Mouse (Mus musculus) c-Kit-positive CD71-positive TER-119-positive erythroid progenitor cells, embryonic 14.5 days (primary cell): Measurements from ENCODE around the gene Slc22a1.

Experiments used
- DNase-seq: peaks from one replicate; pipeline ENCODE4 v3.0.0-alpha.2; 2013; ENCODE audit warnings: low spot score

The Slc22a1 gene

GRCm38 (mm10) chr17:12631771-12632600 is 43.6 kb downstream of the Slc22a1 start:
- no peak for DNase-seq

- no peak for DNase-seq
Measured at GRCm38 (mm10) chr17:12630976-12631730, 44.5 kb downstream of the Slc22a1 start.

- no peak for DNase-seq
Measured at GRCm38 (mm10) chr17:12627983-12628382, 47.6 kb downstream of the Slc22a1 start.

GRCm38 (mm10) chr17:12619641-12620040 is 56.0 kb downstream of the Slc22a1 start:
- DNase-seq: no peak

GRCm38 (mm10) chr17:12615429-12615828 is 60.2 kb downstream of the Slc22a1 start:
- no peak for DNase-seq

- DNase-seq: no peak
Measured at GRCm38 (mm10) chr17:12614511-12615385, 60.9 kb downstream of the Slc22a1 start.

- no peak for DNase-seq
Measured at GRCm38 (mm10) chr17:12607202-12607601, 68.4 kb downstream of the Slc22a1 start.

GRCm38 (mm10) chr17:12606634-12607033 is 69.0 kb downstream of the Slc22a1 start:
- no peak for DNase-seq
